Mouse (Mus musculus) heart, adult 2 months (tissue): ENCODE data around the gene Ampd3. TPM values are rescaled to one million over a fixed set of nuclear protein-coding genes. Genes with fewer than 3 reads are reported as not detected.

Source experiments
- DNase-seq, 2 experiments: peaks; one replicate each; pipeline ENCODE4 v3.0.0; 2021
- H3K27ac ChIP-seq: fragments of 200-600 bp; 2 replicates; pipeline ENCODE4 v1.8.1; 2022
- H3K27me3 ChIP-seq: fragments of 200-500 bp; 2 replicates; pipeline ENCODE4 v1.6.1; 2012; ENCODE audit warnings: mild to moderate bottlenecking, low read length, inconsistent platforms, mixed read lengths; ENCODE audit not compliant: control insufficient read depth, insufficient read depth
- H3K36me3 ChIP-seq: fragments of 200-500 bp; 2 replicates; pipeline ENCODE4 v1.6.1; 2012; ENCODE audit warnings: low read length, inconsistent platforms; ENCODE audit not compliant: control insufficient read depth, insufficient read depth
- H3K4me1 ChIP-seq: fragments of 200-500 bp; 2 replicates; pipeline ENCODE4 v1.6.1; 2011; ENCODE audit warnings: low read length; ENCODE audit not compliant: control insufficient read depth, insufficient read depth
- H3K4me3 ChIP-seq: fragments of 200-600 bp; 2 replicates; pipeline ENCODE4 v1.8.1; 2022
- H3K79me2 ChIP-seq: fragments of 200-500 bp; replicated peaks from 2 replicates; pipeline ENCODE4 v1.6.1; 2012; ENCODE audit warnings: mild to moderate bottlenecking, inconsistent platforms, low read length, moderate library complexity, mixed read lengths; ENCODE audit not compliant: control insufficient read depth, insufficient read depth
- H3K9ac ChIP-seq: fragments of 200-500 bp; 2 replicates; pipeline ENCODE4 v1.6.1; 2012; ENCODE audit warnings: low read depth, mild to moderate bottlenecking, control low read depth, inconsistent platforms, low read length, mixed read lengths
- CTCF ChIP-seq: fragments of 200-600 bp; IDR thresholded peaks from 2 replicates; pipeline ENCODE4 v1.8.1; 2022; ENCODE audit warnings: antibody characterized with exemption, mild to moderate bottlenecking, moderate library complexity
- EP300 ChIP-seq: fragments of 200-500 bp; IDR thresholded peaks from 2 replicates; pipeline ENCODE4 v1.6.1; 2011; ENCODE audit warnings: low read depth, low read length, control low read depth; ENCODE audit not compliant: insufficient read depth
- POLR2A ChIP-seq: fragments of 200-500 bp; IDR thresholded peaks from 2 replicates; pipeline ENCODE4 v1.6.1; 2011; ENCODE audit warnings: mild to moderate bottlenecking, low read depth, low read length, control low read depth; ENCODE audit not compliant: insufficient read depth
- WGBS: fragments of 180-500 bp; shearing (Covaris S2); methylation state at CpG from one replicate; pipeline ENCODE4 v1.1.7; 2018; 5-methylcytosine and 5-hydroxymethylcytosine counted together
- intact Hi-C: fragments of 180-260 bp; cut with DNase I; formaldehyde crosslinking; loops from one replicate; pipeline ENCODE4 v1.15.1; 2025
- microRNA-seq, 2 experiments: library from miRNA; unstranded; fragments of <30 nt; microRNA quantifications; one replicate each; pipeline ENCODE4 v1.2.0; 2021
- polyA plus RNA-seq: library from polyadenylated mRNA; depleted of rRNA; stranded (reverse); fragments of >200 nt; gene quantifications from 2 replicates; pipeline ENCODE4 v1.2.3, GENCODE M21; 2012; rRNA removed
- total RNA-seq, 2 experiments: library from RNA; stranded (reverse); gene quantifications; 2 replicates each; pipeline ENCODE4 v1.2.3; 2021

Gene Ampd3
- total and polyA plus RNA-seq, 3 experiments, result 29.9 to 43.6 (median 38.9) TPM

GRCm38 (mm10) chr7:110851541-110852203 lies 83.7 kb downstream of the Ampd3 start:
- no peak overlapping the region for H3K27ac ChIP-seq
- no peaks in the 10 kb centered on the region for H3K36me3 ChIP-seq

GRCm38 (mm10) chr7:110853611-110854010 lies 85.6 kb downstream of the Ampd3 start:
- no peaks in the 10 kb centered on the region; the same call in 1 of the 2 replicates for H3K4me1 ChIP-seq
- H3K27ac ChIP-seq, result no peak overlapping the region
- no peaks in the 10 kb centered on the region for H3K27me3 ChIP-seq
- no peak overlapping the region for H3K9ac ChIP-seq
- intact Hi-C loops, result no loop called here
- no peaks in the 10 kb centered on the region for H3K36me3 ChIP-seq
- 75% methylated on average over 10 of the region's 10 CpGs for WGBS
- no peaks in the 10 kb centered on the region for H3K79me2 ChIP-seq
- TF ChIP-seq CTCF (no peak), POLR2A (no peak), EP300 (no peak)
- no peak for DNase-seq
- no peak overlapping the region for H3K4me3 ChIP-seq

More at GRCm38 (mm10) chr7:110851541-110852203, 83.7 kb downstream of the Ampd3 start:
- 60% methylated on average over 7 of the region's 7 CpGs for WGBS
- DNase-seq, result no peak
- H3K4me3 ChIP-seq, result no peak overlapping the region
- intact Hi-C loops, result no loop called here
- no peaks in the 10 kb centered on the region for H3K27me3 ChIP-seq
- no peak overlapping the region for H3K9ac ChIP-seq
- TF ChIP-seq POLR2A, result no peak
- no peaks in the 10 kb centered on the region; the same call in 1 of the 2 replicates for H3K4me1 ChIP-seq
- H3K79me2 ChIP-seq, result no peaks in the 10 kb centered on the region

GRCm38 (mm10) chr7:110854519-110854918 lies 86.5 kb downstream of the Ampd3 start:
- no peak for TF ChIP-seq POLR2A
- no peak for TF ChIP-seq CTCF
- TF ChIP-seq EP300, result no peak
- 55% methylated on average over 3 of the region's 3 CpGs for WGBS
- DNase-seq, result no peak
- intact Hi-C loops, result no loop called here
- Histone ChIP-seq H3K79me2 (no peaks in the 10 kb centered on the region), H3K4me3 (no peak overlapping the region), H3K36me3 (no peaks in the 10 kb centered on the region), H3K27ac (no peak overlapping the region), H3K4me1 (no peaks in the 10 kb centered on the region; the same call in 1 of the 2 replicates), H3K27me3 (no peaks in the 10 kb centered on the region), H3K9ac (no peak overlapping the region)

- Histone ChIP-seq H3K4me1 (no peaks in the 10 kb centered on the region; the same call in 1 of the 2 replicates), H3K4me3 (no peak overlapping the region), H3K9ac (no peak overlapping the region), H3K79me2 (no peaks in the 10 kb centered on the region), H3K36me3 (no peaks in the 10 kb centered on the region), H3K27ac (no peak overlapping the region), H3K27me3 (no peaks in the 10 kb centered on the region)
- intact Hi-C loops, result no loop called here
- DNase-seq, result peak in 1 of 2 experiments; percentile 28
- no peak for TF ChIP-seq CTCF
- no peak for TF ChIP-seq POLR2A
- no peak for TF ChIP-seq EP300
- WGBS, result 58% methylated on average over 8 of the region's 8 CpGs
Measured at GRCm38 (mm10) chr7:110854927-110855546, 87.0 kb downstream of the Ampd3 start.

GRCm38 (mm10) chr7:110855604-110856003 lies 87.6 kb downstream of the Ampd3 start:
- no peaks in the 10 kb centered on the region for H3K36me3 ChIP-seq
- WGBS, result 67% methylated on average over 1 of the region's 1 CpGs
- no peak for DNase-seq
- no peaks in the 10 kb centered on the region for H3K27me3 ChIP-seq
- H3K4me3 ChIP-seq, result no peak overlapping the region
- no peaks in the 10 kb centered on the region for H3K79me2 ChIP-seq
- no peak overlapping the region for H3K27ac ChIP-seq
- intact Hi-C loops, result no loop called here
- no peak overlapping the region for H3K9ac ChIP-seq
- H3K4me1 ChIP-seq, result no peaks in the 10 kb centered on the region; the same call in 1 of the 2 replicates
- TF ChIP-seq EP300 (no peak), POLR2A (no peak), CTCF (no peak)

- Histone ChIP-seq H3K4me3 (no peak overlapping the region), H3K27ac (no peak overlapping the region)
Measured at GRCm38 (mm10) chr7:110860129-110860528, 92.1 kb downstream of the Ampd3 start.

More at GRCm38 (mm10) chr7:110860129-110860528, 92.1 kb downstream of the Ampd3 start:
- DNase-seq, result peak in 1 of 2 experiments; percentile 28
- H3K4me1 ChIP-seq, result peaks cover 3% of the 10 kb centered on the region
- 40% methylated on average over 5 of the region's 5 CpGs for WGBS
- no peaks in the 10 kb centered on the region for H3K36me3 ChIP-seq
- no peaks in the 10 kb centered on the region for H3K79me2 ChIP-seq
- no peaks in the 10 kb centered on the region for H3K27me3 ChIP-seq
- TF ChIP-seq EP300 (no peak), POLR2A (no peak), CTCF (no peak)
- intact Hi-C loops, result no loop called here
- H3K9ac ChIP-seq, result no peak overlapping the region

Small RNAs within 50 kb of the gene (microRNA-seq; reads per million reads assigned to microRNA genes)
- 0 reads per million in 2 experiments for gene Gm47282

Other genes starting within 250 kb of the Ampd3 start
- 10 to 100 TPM; 39.7 to 40.4 TPM for gene Sbf2, start 153.3 kb upstream of the Ampd3 start, total RNA-seq
- gene Sbf2, start 153.3 kb upstream of the Ampd3 start, polyA plus RNA-seq, result 16.1 and 31.1 TPM in 2 replicates
- gene Adm, start 140.5 kb upstream of the Ampd3 start, total RNA-seq, result 10 to 100 TPM in 1 of 2 experiments, 1 to 10 TPM in 1; 9.0 to 11.2 TPM
- gene Adm, start 140.5 kb upstream of the Ampd3 start, polyA plus RNA-seq, result 18.1 and 18.8 TPM in 2 replicates
- 10 to 100 TPM; 33.2 to 36.4 TPM for gene Rnf141, start 76.3 kb downstream of the Ampd3 start, total RNA-seq
- 19.4 and 44.3 TPM in 2 replicates for gene Rnf141, start 76.3 kb downstream of the Ampd3 start, polyA plus RNA-seq
- gene Lyve1, start 95.0 kb downstream of the Ampd3 start, total RNA-seq, result 10 to 100 TPM; 28.0 to 31.0 TPM
- gene Lyve1, start 95.0 kb downstream of the Ampd3 start, polyA plus RNA-seq, result 17.4 and 28.8 TPM in 2 replicates
- 10 to 100 TPM; 16.5 to 18.7 TPM for gene Mrvi1, start 214.3 kb downstream of the Ampd3 start, total RNA-seq
- gene Mrvi1, start 214.3 kb downstream of the Ampd3 start, polyA plus RNA-seq, result 14.8 and 18.1 TPM in 2 replicates